Mouse (Mus musculus): Measurements from ENCODE around the gene Syt1.

DNA sequence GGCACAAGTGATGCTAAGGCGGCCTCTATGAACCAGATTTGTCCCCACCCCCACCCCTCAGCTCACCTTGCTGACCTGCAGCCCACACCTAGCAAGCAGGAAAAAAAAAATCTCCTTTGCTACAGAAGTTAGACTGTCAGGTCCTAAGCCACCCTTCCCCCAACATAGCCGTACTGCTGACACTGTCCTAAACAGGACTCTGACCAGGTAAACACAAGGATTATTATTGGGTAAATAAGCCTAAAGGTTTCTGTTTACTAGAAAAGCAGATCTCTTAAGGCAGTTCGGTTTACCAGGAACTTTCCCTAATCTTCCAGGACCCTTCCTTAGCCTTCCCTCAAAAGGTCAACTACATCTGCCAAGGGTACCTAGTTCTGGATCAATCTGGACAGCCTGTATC is 501.2 kb downstream of the Syt1 start:
- TF ChIP-seq CTCF (IDR thresholded peaks at IDR 0.05; ENCODE audit: control insufficient read depth, insufficient read depth, insufficient replicate concordance, low read depth, low read length) (no peak), POLR2A (IDR thresholded peaks at IDR 0.05; ENCODE audit: control insufficient read depth, low read depth, low read length) (no peak)

Data from testis, adult 2 months (tissue).